Mouse (Mus musculus): Measurements from ENCODE around the gene Olfr1284. TPM values are rescaled to one million over a fixed set of nuclear protein-coding genes. Genes with fewer than 3 reads are reported as not detected.
"Not testable (repeated sequence)": the region's sequence is repeated elsewhere in the genome, so short reads cannot be mapped to it uniquely, and the experiment has no call there.

Gene Olfr1284
- not detected for total RNA-seq (2021)
- long read RNA-seq, experiment 1: 0 reads
- long read RNA-seq, experiment 2: 0 reads

- DNase-seq (ENCODE audit: low spot score in 2 of 2): no peak
Observed at GRCm38 (mm10) chr2:111375222-111375621, at the start of gene Olfr1284. Gene Olfr1284, plus strand, starts transcription at chr2:111375522.

- DNase-seq (ENCODE audit: low spot score in 2 of 2): no peak
Observed at GRCm38 (mm10) chr2:111326220-111326619, 49.1 kb upstream of the Olfr1284 start, which contains the start of gene Olfr1281. Gene Olfr1281, plus strand, starts transcription at chr2:111326520.

GRCm38 (mm10) chr2:111333721-111334120, 41.6 kb upstream of the Olfr1284 start:
- DNase-seq (ENCODE audit: low spot score in 2 of 2): not testable (repeated sequence)

GRCm38 (mm10) chr2:111335976-111336375, 39.3 kb upstream of the Olfr1284 start, which contains the start of gene Olfr1282:
Gene Olfr1282, minus strand, starts transcription at chr2:111336076.
- DNase-seq (ENCODE audit: low spot score in 2 of 2): no peak

GRCm38 (mm10) chr2:111366490-111366889, 8.8 kb upstream of the Olfr1284 start, which contains the start of gene Olfr1283:
Gene Olfr1283, plus strand, starts transcription at chr2:111366790.
- DNase-seq (ENCODE audit: low spot score in 2 of 2): no peak

- DNase-seq (ENCODE audit: low spot score in 2 of 2): no peak
Observed at GRCm38 (mm10) chr2:111422931-111423330, 47.6 kb downstream of the Olfr1284 start, which contains the start of gene Olfr1286. Gene Olfr1286, minus strand, starts transcription at chr2:111423115.

Other genes with a start within 250 kb of the Olfr1284 start
- not detected for gene Gm15130, start 222.6 kb upstream of the Olfr1284 start, total RNA-seq (2021)
- not detected for gene 4930430A15Rik, start 145.9 kb upstream of the Olfr1284 start, total RNA-seq (2021)
- not detected for gene Olfr1275, start 140.2 kb upstream of the Olfr1284 start, total RNA-seq (2021)
- gene Olfr1276, start 121.0 kb upstream of the Olfr1284 start, total RNA-seq (2021): not detected
- not detected for gene Olfr1277, start 101.4 kb upstream of the Olfr1284 start, total RNA-seq (2021)
- gene Olfr1278, start 85.4 kb upstream of the Olfr1284 start, total RNA-seq (2021): not detected
- gene Olfr1279, start 74.9 kb upstream of the Olfr1284 start, total RNA-seq (2021): not detected
- not detected for gene Olfr1280, start 61.5 kb upstream of the Olfr1284 start, total RNA-seq (2021)
- gene Olfr1281, start 49.0 kb upstream of the Olfr1284 start, total RNA-seq (2021): not detected
- not detected for gene Olfr1282, start 39.4 kb upstream of the Olfr1284 start, total RNA-seq (2021)
- not detected for gene Olfr1283, start 8.7 kb upstream of the Olfr1284 start, total RNA-seq (2021)
- gene Olfr1286, start 47.6 kb downstream of the Olfr1284 start, total RNA-seq (2021): not detected
- gene Olfr1287, start 73.6 kb downstream of the Olfr1284 start, total RNA-seq (2021): not detected
- gene Olfr1288, start 98.6 kb downstream of the Olfr1284 start, total RNA-seq (2021): not detected
- gene Olfr1289, start 105.3 kb downstream of the Olfr1284 start, total RNA-seq (2021): not detected
- gene Olfr1290, start 118.3 kb downstream of the Olfr1284 start, total RNA-seq (2021): not detected
- not detected for gene Olfr1291-ps1, start 121.7 kb downstream of the Olfr1284 start, total RNA-seq (2021)
- not detected for gene Olfr1293-ps, start 149.7 kb downstream of the Olfr1284 start, total RNA-seq (2021)
- gene Olfr1294, start 164.8 kb downstream of the Olfr1284 start, total RNA-seq (2021): not detected
- not detected for gene Olfr1295, start 194.2 kb downstream of the Olfr1284 start, total RNA-seq (2021)